Mouse (Mus musculus) heart, embryonic 15.5 days (tissue): ENCODE data around the gene Prpf38b. TPM values are rescaled to one million over a fixed set of nuclear protein-coding genes. Genes with fewer than 3 reads are reported as not detected.

Experiments used
- ATAC-seq: fragments of 200-750 bp; cut with Nextera tagmentation; replicated peaks from 2 replicates; pipeline ENCODE4 v1.8.0; 2017; ENCODE audit warnings: low read depth, moderate TSS enrichment; ENCODE audit not compliant: insufficient number of reproducible peaks, insufficient read depth, low FRiP score
- H3K27ac ChIP-seq: fragments of 300-500 bp; sonication (generic); 2 replicates; pipeline ENCODE4 v1.5.1; 2015; ENCODE audit warnings: mild to moderate bottlenecking, inconsistent platforms
- H3K27me3 ChIP-seq: fragments of 300-500 bp; sonication (generic); 2 replicates; pipeline ENCODE4 v1.6.1; 2015; ENCODE audit warnings: inconsistent platforms
- H3K36me3 ChIP-seq: fragments of 300-500 bp; sonication (generic); 2 replicates; pipeline ENCODE4 v1.6.1; 2015; ENCODE audit warnings: mild to moderate bottlenecking, inconsistent platforms
- H3K4me1 ChIP-seq: fragments of 300-500 bp; sonication (generic); replicated peaks from 2 replicates; pipeline ENCODE4 v1.6.1; 2015; ENCODE audit warnings: inconsistent platforms
- H3K4me2 ChIP-seq: fragments of 300-500 bp; sonication (generic); 2 replicates; pipeline ENCODE4 v1.6.1; 2015; ENCODE audit warnings: inconsistent platforms, mild to moderate bottlenecking, moderate library complexity
- H3K4me3 ChIP-seq: fragments of 300-500 bp; sonication (generic); 2 replicates; pipeline ENCODE4 v1.5.1; 2015; ENCODE audit warnings: mild to moderate bottlenecking, inconsistent platforms
- H3K9ac ChIP-seq: fragments of 300-500 bp; sonication (generic); 2 replicates; pipeline ENCODE4 v1.6.1; 2015; ENCODE audit warnings: mild to moderate bottlenecking, inconsistent platforms
- H3K9me3 ChIP-seq: fragments of 300-500 bp; sonication (generic); replicated peaks from 2 replicates; pipeline ENCODE4 v1.6.1; 2016; ENCODE audit warnings: inconsistent platforms
- WGBS: fragments of 180-500 bp; shearing (Covaris S2); methylation state at CpG from one replicate; pipeline ENCODE4 v1.1.7; 2015; ENCODE audit warnings: mixed read lengths; 5-methylcytosine and 5-hydroxymethylcytosine counted together
- polyA plus RNA-seq: library from polyadenylated mRNA; unstranded; fragments of >200 nt; fragmentation: Nextera tagmentation; extraction: Ambion mirVana; gene quantifications from 2 replicates; pipeline ENCODE4 v1.2.1, GENCODE M21; 2015

The Prpf38b gene
- polyA plus RNA-seq, 1 experiment from 2014 or later, result 48.1 TPM

- no peak for ATAC-seq
- H3K4me2 ChIP-seq, result no peak overlapping the region
Observed at GRCm38 (mm10) chr3:108857714-108858113, 53.8 kb downstream of the Prpf38b start.

GRCm38 (mm10) chr3:108857124-108857470, 54.4 kb downstream of the Prpf38b start:
- ATAC-seq, result no peak
- 49% methylated on average over 3 of the region's 3 CpGs for WGBS

More at GRCm38 (mm10) chr3:108857714-108858113, 53.8 kb downstream of the Prpf38b start:
- Histone ChIP-seq H3K4me3 (no peak overlapping the region), H3K27me3 (no peaks in the 10 kb centered on the region), H3K9me3 (no peaks in the 10 kb centered on the region), H3K4me1 (peaks cover 29% of the 10 kb centered on the region), H3K9ac (no peak overlapping the region), H3K36me3 (no peaks in the 10 kb centered on the region), H3K27ac (peak overlapping the region; percentile 73)
- 80% methylated on average over 1 of the region's 1 CpGs for WGBS

GRCm38 (mm10) chr3:108856386-108857123, 55.0 kb downstream of the Prpf38b start:
- no peak for ATAC-seq
- no peak overlapping the region; the same call in 1 of the 2 replicates for H3K27ac ChIP-seq
- 61% methylated on average over 8 of the region's 8 CpGs for WGBS
- H3K9me3 ChIP-seq, result no peaks in the 10 kb centered on the region
- H3K4me2 ChIP-seq, result no peak overlapping the region
- peaks cover 32% of the 10 kb centered on the region for H3K4me1 ChIP-seq
- H3K9ac ChIP-seq, result no peak overlapping the region
- H3K27me3 ChIP-seq, result no peaks in the 10 kb centered on the region
- no peak overlapping the region for H3K4me3 ChIP-seq
- H3K36me3 ChIP-seq, result no peaks in the 10 kb centered on the region

More at GRCm38 (mm10) chr3:108857124-108857470, 54.4 kb downstream of the Prpf38b start:
- Histone ChIP-seq H3K9me3 (no peaks in the 10 kb centered on the region), H3K4me3 (no peak overlapping the region), H3K4me2 (no peak overlapping the region), H3K36me3 (no peaks in the 10 kb centered on the region), H3K4me1 (peaks cover 29% of the 10 kb centered on the region), H3K27me3 (no peaks in the 10 kb centered on the region), H3K9ac (no peak overlapping the region), H3K27ac (no peak overlapping the region)

GRCm38 (mm10) chr3:108855864-108856263, 55.7 kb downstream of the Prpf38b start:
- no peaks in the 10 kb centered on the region for H3K9me3 ChIP-seq
- H3K4me1 ChIP-seq, result peaks cover 32% of the 10 kb centered on the region
- 53% methylated on average over 10 of the region's 10 CpGs for WGBS
- no peaks in the 10 kb centered on the region for H3K27me3 ChIP-seq
- peak overlapping the region; percentile 28; the same call in 1 of the 2 replicates for H3K27ac ChIP-seq
- peak; percentile 57; the same call in 1 of the 2 replicates for ATAC-seq
- H3K36me3 ChIP-seq, result no peaks in the 10 kb centered on the region
- H3K4me3 ChIP-seq, result no peak overlapping the region
- no peak overlapping the region for H3K4me2 ChIP-seq
- H3K9ac ChIP-seq, result no peak overlapping the region

GRCm38 (mm10) chr3:108855371-108855770, 56.2 kb downstream of the Prpf38b start:
- Histone ChIP-seq H3K36me3 (no peaks in the 10 kb centered on the region), H3K27me3 (no peaks in the 10 kb centered on the region), H3K9me3 (no peaks in the 10 kb centered on the region), H3K4me3 (no peak overlapping the region), H3K9ac (no peak overlapping the region), H3K27ac (peak overlapping the region; percentile 28; the same call in 1 of the 2 replicates), H3K4me2 (peak overlapping the region; percentile 2; the same call in 1 of the 2 replicates), H3K4me1 (peaks cover 35% of the 10 kb centered on the region)
- 38% methylated on average over 12 of the region's 12 CpGs for WGBS
- peak; percentile 8; the same call in 1 of the 2 replicates for ATAC-seq

- ATAC-seq, result no peak
- Histone ChIP-seq H3K9me3 (no peaks in the 10 kb centered on the region), H3K36me3 (no peaks in the 10 kb centered on the region), H3K27ac (no peak overlapping the region), H3K4me2 (no peak overlapping the region), H3K9ac (no peak overlapping the region), H3K4me1 (peaks cover 35% of the 10 kb centered on the region), H3K27me3 (no peaks in the 10 kb centered on the region), H3K4me3 (no peak overlapping the region)
- WGBS, result 74% methylated on average over 1 of the region's 1 CpGs
Observed at GRCm38 (mm10) chr3:108853266-108853665, 58.3 kb downstream of the Prpf38b start.

Other genes with a start within 250 kb of the Prpf38b start
- gene Gpsm2, start 189.4 kb downstream of the Prpf38b start, polyA plus RNA-seq, result 25.0 and 27.6 TPM in 2 replicates
- gene Aknad1, start 172.1 kb downstream of the Prpf38b start, polyA plus RNA-seq, result 0.04 TPM in 1 of 2 replicates, not detected in the other
- gene Stxbp3, start 71.2 kb downstream of the Prpf38b start, polyA plus RNA-seq, result 28.1 and 29.9 TPM in 2 replicates
- 0.09 and 0.36 TPM in 2 replicates for gene Fndc7, start 21.7 kb downstream of the Prpf38b start, polyA plus RNA-seq
- 0.25 TPM in 1 of 2 replicates, not detected in the other for gene Henmt1, start 28.1 kb upstream of the Prpf38b start, polyA plus RNA-seq
- not detected in 2 replicates for gene Gm9857, start 28.7 kb upstream of the Prpf38b start, polyA plus RNA-seq
- gene Fam102b, start 115.9 kb upstream of the Prpf38b start, polyA plus RNA-seq, result 6.2 and 7.6 TPM in 2 replicates
- gene Slc25a54, start 168.7 kb upstream of the Prpf38b start, polyA plus RNA-seq, result not detected in 2 replicates
- 19.1 and 20.0 TPM in 2 replicates for gene Slc25a24, start 211.4 kb upstream of the Prpf38b start, polyA plus RNA-seq